Mouse (Mus musculus) layer of hippocampus, adult 2 months (tissue): ENCODE data around the gene Trim63. TPM values are rescaled to one million over a fixed set of nuclear protein-coding genes. Genes with fewer than 3 reads are reported as not detected.
A peak's percentile ranks its signal among the peaks of the same experiment; 100 is the strongest.

Source experiments
- DNase-seq, 2 experiments: peaks; one replicate each; pipeline ENCODE4 v3.0.0; 2022; ENCODE audit warnings: low spot score in 2 of 2
- H3K27ac ChIP-seq: fragments of 200-600 bp; 2 replicates; pipeline ENCODE4 v1.8.1; 2022
- H3K4me3 ChIP-seq: fragments of 200-600 bp; 2 replicates; pipeline ENCODE4 v1.8.1; 2022; ENCODE audit warnings: mild to moderate bottlenecking
- CTCF ChIP-seq: fragments of 200-600 bp; conservative IDR thresholded peaks from 2 replicates; pipeline ENCODE4 v1.8.1; 2022; ENCODE audit warnings: antibody characterized with exemption, mild to moderate bottlenecking, moderate library complexity
- total RNA-seq, 2 experiments: library from RNA; stranded (reverse); gene quantifications; 2 replicates each; pipeline ENCODE4 v1.2.3; 2021

The Trim63 gene
- total RNA-seq, 2 experiments from 2014 or later: not detected

- DNase-seq: peak; percentile 49 to 56
- Histone ChIP-seq H3K27ac (peak overlapping the region; percentile 65), H3K4me3 (peak overlapping the region; percentile 22; the same call in 1 of the 2 replicates)
- TF ChIP-seq CTCF: peak; percentile 46
Observed at GRCm38 (mm10) chr4:134307367-134308072, 7.4 kb upstream of the Trim63 start.

GRCm38 (mm10) chr4:134310106-134310505 is 4.8 kb upstream of the Trim63 start:
- no peak overlapping the region for H3K4me3 ChIP-seq
- DNase-seq: no peak
- H3K27ac ChIP-seq: no peak overlapping the region
- TF ChIP-seq CTCF: no peak

GRCm38 (mm10) chr4:134310656-134311055 is 4.3 kb upstream of the Trim63 start:
- H3K27ac ChIP-seq: no peak overlapping the region
- no peak for TF ChIP-seq CTCF
- no peak overlapping the region for H3K4me3 ChIP-seq
- DNase-seq: no peak

- no peak for DNase-seq
- no peak overlapping the region for H3K4me3 ChIP-seq
- no peak overlapping the region for H3K27ac ChIP-seq
- TF ChIP-seq CTCF: no peak
Observed at GRCm38 (mm10) chr4:134311784-134312183, 3.1 kb upstream of the Trim63 start.

- Histone ChIP-seq H3K4me3 (no peak overlapping the region), H3K27ac (no peak overlapping the region)
- no peak for TF ChIP-seq CTCF
- DNase-seq: no peak
Observed at GRCm38 (mm10) chr4:134312341-134312740, 2.6 kb upstream of the Trim63 start.

- TF ChIP-seq CTCF: peak; percentile 63
- DNase-seq: no peak
- Histone ChIP-seq H3K4me3 (no peak overlapping the region), H3K27ac (no peak overlapping the region)
Observed at GRCm38 (mm10) chr4:134312901-134313300, 2.0 kb upstream of the Trim63 start.

GRCm38 (mm10) chr4:134314081-134314655 is 752 bp upstream of the Trim63 start:
- Histone ChIP-seq H3K27ac (no peak overlapping the region), H3K4me3 (no peak overlapping the region)
- DNase-seq: no peak
- TF ChIP-seq CTCF: no peak

GRCm38 (mm10) chr4:134315470-134315869 is 550 bp downstream of the Trim63 start:
- Histone ChIP-seq H3K4me3 (no peak overlapping the region), H3K27ac (no peak overlapping the region)
- TF ChIP-seq CTCF: no peak
- no peak for DNase-seq

GRCm38 (mm10) chr4:134316390-134316789 is 1.5 kb downstream of the Trim63 start:
- DNase-seq: no peak
- H3K27ac ChIP-seq: no peak overlapping the region
- no peak overlapping the region for H3K4me3 ChIP-seq
- no peak for TF ChIP-seq CTCF

- H3K4me3 ChIP-seq: no peak overlapping the region
- no peak for TF ChIP-seq CTCF
- DNase-seq: no peak
- no peak overlapping the region for H3K27ac ChIP-seq
Observed at GRCm38 (mm10) chr4:134319074-134319473, 4.2 kb downstream of the Trim63 start.

- H3K4me3 ChIP-seq: no peak overlapping the region
- no peak for TF ChIP-seq CTCF
- no peak for DNase-seq
- no peak overlapping the region for H3K27ac ChIP-seq
Observed at GRCm38 (mm10) chr4:134319674-134320073, 4.8 kb downstream of the Trim63 start.

GRCm38 (mm10) chr4:134321524-134321923 is 6.6 kb downstream of the Trim63 start:
- no peak for DNase-seq
- H3K4me3 ChIP-seq: no peak overlapping the region
- H3K27ac ChIP-seq: no peak overlapping the region
- peak; percentile 39 for TF ChIP-seq CTCF

GRCm38 (mm10) chr4:134324655-134325054 is 9.7 kb downstream of the Trim63 start:
- no peak for TF ChIP-seq CTCF
- no peak for DNase-seq
- H3K4me3 ChIP-seq: no peak overlapping the region
- H3K27ac ChIP-seq: no peak overlapping the region
